Mouse (Mus musculus): ENCODE measurements at regions not wholly inside any gene's neighbourhood (a gene's known extent, or its start where the extent isn't known, plus 50 kb on each side); places are given as distances from the start of the nearest gene placed in this dataset.

- DNase-seq (ENCODE audit: low read depth): no peak
These were observed 375.5 kb downstream of the Nuf2 start for GRCm38 (mm10) chr1:169155484-169156459.

GRCm38 (mm10) chr1:169142216-169142615 lies 389.0 kb downstream of the Nuf2 start:
- no peak for DNase-seq (ENCODE audit: low read depth)

DNA sequence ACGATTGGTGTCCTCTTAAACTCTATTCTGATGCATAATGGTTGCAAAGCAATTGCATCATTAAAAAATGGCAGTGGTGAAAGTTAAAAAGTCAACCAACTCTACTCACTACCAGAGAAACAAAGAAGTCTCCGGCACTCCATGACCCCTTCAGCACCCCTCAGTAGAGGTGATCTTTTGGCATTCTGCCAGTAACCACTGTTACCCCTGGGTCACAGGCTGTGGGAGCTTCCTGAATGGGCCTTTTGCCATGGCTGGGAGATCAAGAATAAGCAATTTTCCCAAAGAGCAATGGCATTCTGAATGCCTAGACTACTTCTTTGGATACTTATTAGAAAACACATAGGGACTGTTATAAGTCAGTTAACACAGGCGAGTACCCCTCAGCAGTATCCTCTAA lies 391.2 kb downstream of the Nuf2 start:
- DNase-seq (ENCODE audit: low read depth): no peak

DNA sequence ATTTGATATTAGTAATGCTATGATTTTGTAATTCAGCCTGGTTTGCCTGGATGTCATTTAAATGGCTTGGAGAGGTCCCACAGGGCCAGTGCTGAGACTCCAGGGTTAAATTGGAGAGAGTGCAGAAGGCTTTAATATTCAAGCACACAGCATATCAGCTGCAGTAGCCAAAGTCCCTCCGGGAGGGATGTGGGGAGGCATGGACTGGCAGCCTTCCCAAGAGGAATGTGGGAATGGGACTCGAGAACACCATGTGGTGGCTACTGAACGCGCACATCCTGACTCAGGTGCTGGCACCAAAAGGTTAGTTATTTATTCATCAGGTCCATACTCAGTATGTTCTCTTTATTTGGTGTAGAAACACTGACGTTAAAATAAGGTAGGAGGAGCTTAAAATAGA lies 391.8 kb downstream of the Nuf2 start:
- no peak for DNase-seq (ENCODE audit: low read depth)

- DNase-seq (ENCODE audit: low read depth): no peak
These were observed 392.1 kb downstream of the Nuf2 start for GRCm38 (mm10) chr1:169139184-169139486.

GRCm38 (mm10) chr1:169138404-169139183 lies 392.7 kb downstream of the Nuf2 start:
- DNase-seq (ENCODE audit: low read depth): no peak

- no peak for DNase-seq (ENCODE audit: low read depth)
These were observed 395.7 kb downstream of the Nuf2 start for GRCm38 (mm10) chr1:169135542-169135941.

DNA sequence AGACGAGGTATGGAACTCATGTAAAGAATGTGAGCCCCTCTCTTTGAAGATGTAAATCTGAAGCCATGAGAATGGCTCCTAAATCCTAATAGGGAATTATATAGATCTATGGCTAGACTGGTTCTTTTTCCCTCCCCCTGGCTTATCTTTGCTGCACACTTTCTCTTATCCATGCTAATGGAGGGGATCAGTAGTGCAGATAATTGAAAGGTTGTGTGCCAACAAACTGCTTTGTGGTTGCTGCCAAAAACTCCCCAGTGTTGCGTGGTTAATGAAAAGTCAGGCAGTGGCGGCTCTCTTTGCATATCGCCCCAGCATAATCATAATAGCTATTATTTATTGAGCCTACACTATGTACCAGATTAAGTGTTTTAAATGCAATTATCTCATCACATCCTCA lies 427.6 kb downstream of the Nuf2 start:
- DNase-seq (ENCODE audit: low read depth): no peak

- no peak for DNase-seq (ENCODE audit: low read depth)
These were observed 428.2 kb downstream of the Nuf2 start for GRCm38 (mm10) chr1:169103113-169103512.

DNA sequence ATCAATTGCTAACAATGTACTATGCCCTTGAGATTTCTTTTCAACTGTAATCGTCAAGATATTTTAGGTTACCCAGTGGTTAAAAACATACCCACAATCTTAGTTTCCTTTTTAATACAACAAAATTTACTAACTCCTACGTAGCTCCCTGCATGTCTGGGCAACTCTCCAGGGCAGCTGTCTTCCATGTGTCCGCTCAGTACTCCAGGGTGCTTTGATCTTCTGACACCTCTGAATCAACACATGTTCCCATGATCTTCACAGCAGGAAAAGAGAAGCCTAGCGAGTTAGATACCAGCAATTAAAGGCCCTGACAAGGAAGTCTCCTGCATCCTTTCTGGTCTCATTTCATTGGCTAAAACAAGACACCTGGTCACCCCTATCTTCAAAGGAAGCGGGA lies 432.0 kb downstream of the Nuf2 start:
- no peak for DNase-seq (ENCODE audit: low read depth)

DNA sequence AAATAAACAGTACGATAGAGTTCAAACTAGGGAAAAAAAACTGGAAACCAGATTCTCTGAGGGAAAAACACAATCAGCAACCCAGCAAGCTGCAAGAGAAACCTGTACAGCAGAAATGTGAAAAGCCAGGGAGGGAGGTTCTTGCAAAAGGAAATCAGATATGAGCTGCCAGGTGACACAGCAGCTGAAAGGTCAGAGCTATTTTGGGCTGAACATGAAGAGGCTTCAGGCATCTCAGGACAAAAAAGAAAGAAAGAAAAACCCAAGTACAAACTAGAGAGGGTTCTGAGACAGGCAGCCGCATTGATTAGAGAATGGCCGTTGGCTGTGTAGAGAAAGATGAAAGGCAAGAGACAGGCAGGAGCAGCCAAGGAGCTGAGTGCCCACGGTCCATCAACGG lies 434.5 kb downstream of the Nuf2 start:
- no peak for DNase-seq (ENCODE audit: low read depth)

GRCm38 (mm10) chr1:169093602-169094354 lies 437.5 kb downstream of the Nuf2 start:
- no peak for DNase-seq (ENCODE audit: low read depth)

GRCm38 (mm10) chr1:169086032-169086431 lies 445.2 kb downstream of the Nuf2 start:
- DNase-seq (ENCODE audit: low read depth): no peak

GRCm38 (mm10) chr1:169080686-169081085 lies 450.6 kb downstream of the Nuf2 start:
- DNase-seq (ENCODE audit: low read depth): no peak

DNA sequence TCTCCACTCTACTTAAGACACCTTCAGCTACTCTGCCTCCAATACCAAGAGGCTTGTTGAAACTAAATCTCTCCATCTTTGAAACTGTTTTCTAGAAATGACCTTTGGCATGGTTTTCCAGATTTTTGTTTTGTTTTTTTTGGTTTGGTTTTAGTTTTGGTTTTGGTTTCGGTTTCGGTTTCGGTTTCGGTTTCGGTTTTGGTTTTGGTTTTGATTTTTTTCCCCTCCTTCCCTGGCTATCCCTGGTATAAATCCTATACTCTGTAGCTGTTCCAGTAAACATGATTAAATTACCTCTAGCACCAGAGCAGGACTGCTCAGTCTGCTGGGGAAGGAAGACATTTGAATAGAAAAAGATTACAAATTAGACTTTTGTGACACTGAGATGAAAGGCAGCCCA lies 454.0 kb downstream of the Nuf2 start:
- DNase-seq (ENCODE audit: low read depth): no peak

- DNase-seq (ENCODE audit: low read depth): no peak
These were observed 455.3 kb downstream of the Nuf2 start for GRCm38 (mm10) chr1:169076006-169076405.

DNA sequence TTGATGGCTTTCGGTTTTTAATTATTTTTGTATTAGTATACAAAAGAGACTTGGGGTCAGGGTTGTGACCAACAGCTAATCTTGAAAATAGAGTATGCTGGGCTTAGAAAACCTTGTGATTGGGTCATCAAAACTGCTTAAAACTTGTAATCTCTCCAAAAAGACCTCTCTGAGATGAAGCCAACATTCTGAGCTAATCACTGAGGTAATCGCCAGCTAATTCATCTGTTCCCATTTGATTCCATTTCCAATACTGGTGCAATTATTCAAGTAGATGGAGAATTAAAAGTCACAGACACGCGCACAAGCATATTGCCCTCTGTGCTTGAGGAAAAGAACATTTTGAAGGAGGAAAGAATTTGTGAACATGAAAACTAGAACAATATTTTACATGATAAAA lies 459.9 kb downstream of the Nuf2 start:
- DNase-seq (ENCODE audit: low read depth): no peak

GRCm38 (mm10) chr1:169069647-169070046 lies 461.6 kb downstream of the Nuf2 start:
- no peak for DNase-seq (ENCODE audit: low read depth)

DNA sequence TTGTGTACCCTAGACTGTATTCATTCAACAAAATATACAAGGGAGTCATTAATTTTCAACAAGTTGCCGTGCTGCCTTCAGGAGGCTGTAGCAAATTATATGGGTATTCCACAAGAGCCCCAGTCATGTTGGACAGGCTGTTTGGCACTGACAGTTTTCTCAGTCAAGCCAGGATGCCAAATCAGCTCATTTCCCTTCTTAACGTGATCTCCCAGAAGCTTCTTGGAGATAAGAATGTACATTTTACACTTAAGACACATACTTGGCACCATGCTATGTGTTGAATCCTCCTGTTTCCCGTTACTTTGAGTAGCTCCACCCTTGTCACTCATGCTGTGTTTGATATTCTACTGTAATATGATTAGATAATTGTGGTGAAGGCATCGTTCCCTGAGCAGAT lies 464.5 kb downstream of the Nuf2 start:
- no peak for DNase-seq (ENCODE audit: low read depth)

- DNase-seq (ENCODE audit: low read depth): no peak
These were observed 470.6 kb downstream of the Nuf2 start for GRCm38 (mm10) chr1:169060627-169061026.

DNA sequence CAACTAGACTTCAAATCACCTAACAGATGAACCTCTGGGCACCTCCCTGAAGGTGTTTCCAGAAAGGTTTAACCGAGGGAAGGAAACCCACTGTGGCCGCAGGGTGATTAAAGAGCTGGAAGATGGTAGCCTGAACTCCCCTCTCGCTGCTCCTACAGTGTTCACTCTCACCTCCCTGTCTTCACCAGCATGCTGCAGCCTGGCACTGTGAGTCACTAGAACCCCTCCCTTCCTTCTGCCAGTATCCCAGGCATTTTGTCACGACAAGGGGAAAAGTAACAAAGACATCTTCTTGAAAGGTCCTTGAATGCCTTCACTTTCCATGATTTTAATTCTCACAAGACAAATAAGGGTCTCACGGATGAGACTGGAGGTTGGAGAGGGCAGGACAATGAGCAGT lies 471.1 kb downstream of the Nuf2 start:
- no peak for DNase-seq (ENCODE audit: low read depth)

- DNase-seq (ENCODE audit: low read depth): no peak
These were observed 479.4 kb downstream of the Nuf2 start for GRCm38 (mm10) chr1:169051863-169052257.

All from gonadal fat pad, adult 2 months (tissue).